Mouse (Mus musculus): ENCODE results near the gene Dner.

The Dner gene

GRCm38 (mm10) chr1:84695517-84696411, at the start of gene Dner:
Gene Dner (minus strand): TSS chr1:84696221.
- DNase-seq: peak; percentile 71

GRCm38 (mm10) chr1:84742156-84742555, 46.1 kb upstream of the Dner start:
- DNase-seq: no peak

- DNase-seq: no peak
Observed at GRCm38 (mm10) chr1:84740080-84740479, 44.1 kb upstream of the Dner start.

GRCm38 (mm10) chr1:84737097-84737496, 41.1 kb upstream of the Dner start:
- peak; percentile 4 for DNase-seq

GRCm38 (mm10) chr1:84733799-84734198, 37.8 kb upstream of the Dner start:
- DNase-seq: no peak

- no peak for DNase-seq
Observed at GRCm38 (mm10) chr1:84731763-84732162, 35.7 kb upstream of the Dner start.

- DNase-seq: no peak
Observed at GRCm38 (mm10) chr1:84722841-84723240, 26.8 kb upstream of the Dner start.

GRCm38 (mm10) chr1:84722371-84722770, 26.4 kb upstream of the Dner start:
- DNase-seq: no peak

- no peak for DNase-seq
Observed at GRCm38 (mm10) chr1:84721942-84722341, 25.9 kb upstream of the Dner start.

GRCm38 (mm10) chr1:84709810-84710785, 14.1 kb upstream of the Dner start:
- no peak for DNase-seq

- DNase-seq: no peak
Observed at GRCm38 (mm10) chr1:84709406-84709805, 13.4 kb upstream of the Dner start.

GRCm38 (mm10) chr1:84700254-84700653, 4.2 kb upstream of the Dner start:
- no peak for DNase-seq

- peak; percentile 42 for DNase-seq
Observed at GRCm38 (mm10) chr1:84697136-84697535, 1.1 kb upstream of the Dner start.

GRCm38 (mm10) chr1:84694688-84695474, 1.1 kb downstream of the Dner start:
- DNase-seq: no peak

GRCm38 (mm10) chr1:84677910-84678309, 18.1 kb downstream of the Dner start:
- no peak for DNase-seq

GRCm38 (mm10) chr1:84668100-84668846, 27.7 kb downstream of the Dner start:
- DNase-seq: no peak

GRCm38 (mm10) chr1:84667660-84668059, 28.4 kb downstream of the Dner start:
- no peak for DNase-seq

- DNase-seq: no peak
Observed at GRCm38 (mm10) chr1:84664377-84665118, 31.5 kb downstream of the Dner start.

- DNase-seq: no peak
Observed at GRCm38 (mm10) chr1:84646781-84647180, 49.2 kb downstream of the Dner start.

- DNase-seq: no peak
Observed at GRCm38 (mm10) chr1:84640463-84640862, 55.6 kb downstream of the Dner start.

- no peak for DNase-seq
Observed at GRCm38 (mm10) chr1:84636890-84637289, 59.1 kb downstream of the Dner start.
